Mouse (Mus musculus): ENCODE results near the gene Ahctf1.
"Not testable (repeated sequence)": the region's sequence is repeated elsewhere in the genome, so short reads cannot be mapped to it uniquely, and the experiment has no call there.

The Ahctf1 gene

GRCm38 (mm10) chr1:179803513-179804139 lies at the start of gene Ahctf1:
Ahctf1 (minus strand) TSS chr1:179803680.
- peak; percentile 99 for DNase-seq (ENCODE audit: low spot score in 2 of 2)

GRCm38 (mm10) chr1:179847759-179848389 lies 44.4 kb upstream of the Ahctf1 start:
- peak; percentile 72 to 85 for DNase-seq (ENCODE audit: low spot score in 2 of 2)

- no peak for DNase-seq (ENCODE audit: low spot score in 2 of 2)
Measured at GRCm38 (mm10) chr1:179847173-179847572, 43.7 kb upstream of the Ahctf1 start.

GRCm38 (mm10) chr1:179845832-179846499 lies 42.5 kb upstream of the Ahctf1 start:
- DNase-seq (ENCODE audit: low spot score in 2 of 2) = no peak

- DNase-seq (ENCODE audit: low spot score in 2 of 2) = peak; percentile 46 to 54
Measured at GRCm38 (mm10) chr1:179844894-179845293, 41.4 kb upstream of the Ahctf1 start.

- DNase-seq (ENCODE audit: low spot score in 2 of 2) = no peak
Measured at GRCm38 (mm10) chr1:179843981-179844380, 40.5 kb upstream of the Ahctf1 start.

- no peak for DNase-seq (ENCODE audit: low spot score in 2 of 2)
Measured at GRCm38 (mm10) chr1:179842568-179842967, 39.1 kb upstream of the Ahctf1 start.

GRCm38 (mm10) chr1:179836426-179837404 lies 33.2 kb upstream of the Ahctf1 start:
- no peak for DNase-seq (ENCODE audit: low spot score in 2 of 2)

GRCm38 (mm10) chr1:179835753-179836425 lies 32.4 kb upstream of the Ahctf1 start:
- DNase-seq (ENCODE audit: low spot score in 2 of 2) = no peak

GRCm38 (mm10) chr1:179833596-179833995 lies 30.1 kb upstream of the Ahctf1 start:
- no peak for DNase-seq (ENCODE audit: low spot score in 2 of 2)

GRCm38 (mm10) chr1:179832710-179833240 lies 29.3 kb upstream of the Ahctf1 start:
- DNase-seq (ENCODE audit: low spot score in 2 of 2) = no peak

GRCm38 (mm10) chr1:179828900-179829299 lies 25.4 kb upstream of the Ahctf1 start:
- DNase-seq (ENCODE audit: low spot score in 2 of 2) = no peak

GRCm38 (mm10) chr1:179828051-179828450 lies 24.6 kb upstream of the Ahctf1 start:
- DNase-seq (ENCODE audit: low spot score in 2 of 2) = no peak

- DNase-seq (ENCODE audit: low spot score in 2 of 2) = no peak
Measured at GRCm38 (mm10) chr1:179824549-179824948, 21.1 kb upstream of the Ahctf1 start.

- not testable (repeated sequence) for DNase-seq (ENCODE audit: low spot score in 2 of 2)
Measured at GRCm38 (mm10) chr1:179818490-179819278, 15.2 kb upstream of the Ahctf1 start.

- peak; percentile 61 to 62 for DNase-seq (ENCODE audit: low spot score in 2 of 2)
Measured at GRCm38 (mm10) chr1:179814616-179815015, 11.1 kb upstream of the Ahctf1 start.

GRCm38 (mm10) chr1:179813385-179813784 lies 9.9 kb upstream of the Ahctf1 start:
- no peak for DNase-seq (ENCODE audit: low spot score in 2 of 2)

GRCm38 (mm10) chr1:179808300-179808699 lies 4.8 kb upstream of the Ahctf1 start:
- DNase-seq (ENCODE audit: low spot score in 2 of 2) = no peak

GRCm38 (mm10) chr1:179807468-179807867 lies 4.0 kb upstream of the Ahctf1 start:
- no peak for DNase-seq (ENCODE audit: low spot score in 2 of 2)

- DNase-seq (ENCODE audit: low spot score in 2 of 2) = no peak
Measured at GRCm38 (mm10) chr1:179805751-179806150, 2.3 kb upstream of the Ahctf1 start.
